Mouse (Mus musculus) embryonic facial prominence, embryonic 13.5 days (tissue): Measurements from ENCODE around the gene Atp6ap1l. TPM values are rescaled to one million over a fixed set of nuclear protein-coding genes. Genes with fewer than 3 reads are reported as not detected.

Source experiments
- ATAC-seq: fragments of 200-750 bp; cut with Nextera tagmentation; 2 replicates; pipeline ENCODE4 v1.8.0; 2017; ENCODE audit warnings: low read depth; ENCODE audit not compliant: insufficient number of reproducible peaks, insufficient read depth, low FRiP score, low TSS enrichment
- H3K27ac ChIP-seq: fragments of 300-500 bp; sonication (generic); 2 replicates; pipeline ENCODE4 v1.5.1; 2015; ENCODE audit warnings: moderate library complexity, mild to moderate bottlenecking, inconsistent platforms
- H3K27me3 ChIP-seq: fragments of 300-500 bp; sonication (generic); 2 replicates; pipeline ENCODE4 v1.6.1; 2015; ENCODE audit warnings: mild to moderate bottlenecking, inconsistent platforms
- H3K36me3 ChIP-seq: fragments of 300-500 bp; sonication (generic); 2 replicates; pipeline ENCODE4 v1.6.1; 2015; ENCODE audit warnings: mild to moderate bottlenecking, inconsistent platforms
- H3K4me1 ChIP-seq: fragments of 300-500 bp; sonication (generic); 2 replicates; pipeline ENCODE4 v1.6.1; 2015; ENCODE audit warnings: inconsistent platforms
- H3K4me2 ChIP-seq: fragments of 300-500 bp; sonication (generic); 2 replicates; pipeline ENCODE4 v1.6.1; 2015; ENCODE audit warnings: moderate library complexity, mild to moderate bottlenecking, inconsistent platforms
- H3K4me3 ChIP-seq: fragments of 300-500 bp; sonication (generic); 2 replicates; pipeline ENCODE4 v1.5.1; 2015; ENCODE audit warnings: mild to moderate bottlenecking, inconsistent platforms
- H3K9ac ChIP-seq: fragments of 300-500 bp; sonication (generic); 2 replicates; pipeline ENCODE4 v1.6.1; 2015; ENCODE audit warnings: mild to moderate bottlenecking, inconsistent platforms
- H3K9me3 ChIP-seq: fragments of 300-500 bp; sonication (generic); 2 replicates; pipeline ENCODE4 v1.6.1; 2016; ENCODE audit warnings: inconsistent platforms
- WGBS: fragments of 180-500 bp; shearing (Covaris S2); methylation state at CpG from one replicate; pipeline ENCODE4 v1.1.7; 2015; ENCODE audit warnings: mixed read lengths; 5-methylcytosine and 5-hydroxymethylcytosine counted together
- polyA plus RNA-seq: library from polyadenylated mRNA; unstranded; fragments of >200 nt; fragmentation: Nextera tagmentation; extraction: Ambion mirVana; gene quantifications from 2 replicates; pipeline ENCODE4 v1.2.1, GENCODE M21; 2015

The Atp6ap1l gene
- polyA plus RNA-seq, 1 experiment from 2014 or later = not detected

DNA sequence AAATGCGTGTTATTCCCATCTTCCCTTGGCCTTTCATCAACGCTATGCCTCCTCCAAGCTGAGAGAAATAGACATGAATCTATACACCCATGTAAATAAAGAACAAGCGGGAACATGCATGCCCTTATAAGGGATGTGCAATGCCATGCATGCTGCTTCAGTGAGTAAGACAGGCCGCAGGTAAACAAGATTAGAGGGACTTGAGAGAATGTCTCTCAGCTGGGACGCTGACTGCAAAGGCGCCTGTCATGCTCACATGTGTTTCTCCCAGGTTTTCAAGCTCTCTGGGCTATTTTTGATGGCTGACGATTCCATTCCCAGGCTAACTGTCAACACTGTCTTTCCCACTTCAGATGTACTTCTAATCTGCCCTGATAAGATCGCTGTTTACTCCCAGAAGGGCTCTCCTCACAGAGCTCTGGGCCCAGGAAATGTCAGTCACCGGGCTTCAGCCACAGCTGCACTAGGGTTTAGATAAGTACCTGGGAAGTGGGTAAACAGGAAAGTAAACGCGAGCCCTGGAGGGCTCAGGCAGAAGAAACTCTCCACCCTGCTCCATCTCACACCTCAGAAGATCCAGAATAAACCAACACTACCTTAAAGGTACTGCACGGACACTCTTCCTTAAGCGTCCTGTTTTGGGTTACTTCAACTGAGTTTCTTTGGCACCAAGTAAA is 19.2 kb downstream of the Atp6ap1l start:
- no peak for ATAC-seq

DNA sequence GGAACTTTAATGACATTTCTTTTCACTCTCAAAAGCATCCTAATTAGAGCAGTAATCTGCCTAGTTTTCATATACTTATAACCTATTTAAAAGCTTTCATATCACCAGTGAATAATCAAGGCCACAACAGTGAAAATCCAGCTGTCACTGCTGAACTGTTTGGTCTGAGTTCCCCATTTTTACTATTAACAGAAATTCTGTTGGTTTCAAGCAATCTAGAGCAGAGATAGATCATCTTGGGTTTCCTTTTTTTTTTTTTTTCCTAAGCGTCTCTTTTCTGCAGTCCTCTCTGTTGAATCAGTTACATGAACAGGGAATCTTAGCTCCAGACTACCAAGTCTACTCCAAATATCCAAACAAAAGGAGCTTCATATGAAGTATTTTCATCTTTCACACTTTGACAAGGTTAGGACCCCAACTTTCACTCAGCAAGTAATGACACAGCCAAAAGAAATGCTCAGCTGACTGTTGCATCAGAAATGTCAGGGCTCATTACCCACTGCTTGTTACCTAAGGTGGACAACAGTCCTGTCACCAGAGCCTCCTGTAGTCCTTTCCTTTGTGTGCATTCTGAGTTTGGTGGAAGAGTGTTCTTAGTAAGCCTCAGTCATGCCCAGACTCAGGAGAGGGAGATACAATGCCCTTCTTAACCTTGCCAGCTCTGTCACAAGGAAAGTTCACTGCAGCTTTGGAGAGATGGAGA is 23.3 kb downstream of the Atp6ap1l start:
- H3K4me1 ChIP-seq = peaks cover 15% of the 10 kb centered on the region
- no peaks in the 10 kb centered on the region for H3K27me3 ChIP-seq
- H3K4me2 ChIP-seq = no peak overlapping the region
- H3K27ac ChIP-seq = no peak overlapping the region
- H3K4me3 ChIP-seq = no peak overlapping the region
- H3K9me3 ChIP-seq = no peaks in the 10 kb centered on the region
- no peak for ATAC-seq
- no peak overlapping the region for H3K9ac ChIP-seq
- 81% methylated on average over 1 of the region's 1 CpGs for WGBS
- H3K36me3 ChIP-seq = no peaks in the 10 kb centered on the region

More for the DNA sequence above, 19.2 kb downstream of the Atp6ap1l start:
- 40% methylated on average over 13 of the region's 13 CpGs for WGBS
- H3K4me1 ChIP-seq = peaks cover 15% of the 10 kb centered on the region
- H3K27ac ChIP-seq = no peak overlapping the region
- no peaks in the 10 kb centered on the region for H3K9me3 ChIP-seq
- H3K36me3 ChIP-seq = no peaks in the 10 kb centered on the region
- peak overlapping the region; percentile 54; the same call in 1 of the 2 replicates for H3K9ac ChIP-seq
- peak overlapping the region; percentile 41 for H3K4me3 ChIP-seq
- H3K27me3 ChIP-seq = no peaks in the 10 kb centered on the region
- peak overlapping the region; percentile 65 for H3K4me2 ChIP-seq

DNA sequence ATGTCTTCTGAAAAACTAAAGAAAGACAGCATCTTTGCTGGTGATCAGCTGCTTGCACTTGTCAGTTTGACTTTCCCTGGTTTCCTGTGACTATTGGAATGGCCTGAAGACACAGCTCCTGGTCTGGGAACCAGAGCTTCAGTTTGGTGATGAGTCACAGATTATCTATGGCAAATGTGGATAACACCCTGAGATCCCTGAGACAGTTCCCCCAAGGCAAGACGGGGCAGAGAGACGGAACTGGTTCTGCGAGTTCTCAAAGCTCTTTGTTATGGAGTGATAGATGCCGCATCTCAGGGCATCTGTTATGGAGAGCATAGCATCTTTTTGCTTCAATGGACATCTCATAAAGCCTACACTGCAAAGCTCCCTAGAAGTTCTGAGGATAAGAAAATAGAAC is 33.6 kb downstream of the Atp6ap1l start:
- H3K36me3 ChIP-seq = no peaks in the 10 kb centered on the region
- no peak overlapping the region for H3K9ac ChIP-seq
- no peaks in the 10 kb centered on the region for H3K9me3 ChIP-seq
- no peaks in the 10 kb centered on the region for H3K27me3 ChIP-seq
- H3K4me1 ChIP-seq = peaks cover 16% of the 10 kb centered on the region
- 19% methylated on average over 4 of the region's 4 CpGs for WGBS
- H3K4me2 ChIP-seq = no peak overlapping the region
- no peak overlapping the region for H3K4me3 ChIP-seq
- ATAC-seq = 0 out of 2 replicates have a peak, but pooled peaks have one; percentile 15
- peak overlapping the region; percentile 76 for H3K27ac ChIP-seq

DNA sequence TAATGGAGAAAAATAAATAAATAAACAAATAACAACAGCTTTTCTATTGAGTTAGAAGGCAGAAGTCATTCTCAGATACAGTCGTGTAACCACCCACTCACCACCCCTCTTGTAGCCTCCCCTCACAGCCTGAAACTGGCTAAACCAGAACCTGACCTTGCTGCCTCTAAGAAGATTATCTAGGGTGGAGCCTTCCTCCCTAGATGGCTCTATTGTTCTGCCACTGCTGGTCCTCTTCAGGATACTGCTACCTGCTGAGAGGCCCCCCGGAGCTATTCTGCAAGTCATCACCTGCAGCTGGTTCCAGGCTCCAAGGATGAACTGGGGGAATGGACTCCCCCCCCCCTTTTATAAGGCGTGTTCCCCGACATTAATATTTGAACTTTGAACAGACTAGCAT is 36.0 kb downstream of the Atp6ap1l start:
- Histone ChIP-seq H3K27ac (no peak overlapping the region), H3K4me2 (no peak overlapping the region), H3K27me3 (no peaks in the 10 kb centered on the region), H3K9me3 (no peaks in the 10 kb centered on the region), H3K4me3 (no peak overlapping the region), H3K36me3 (no peaks in the 10 kb centered on the region), H3K9ac (no peak overlapping the region), H3K4me1 (peaks cover 16% of the 10 kb centered on the region)
- no peak for ATAC-seq
- WGBS = 34% methylated on average over 4 of the region's 4 CpGs

DNA sequence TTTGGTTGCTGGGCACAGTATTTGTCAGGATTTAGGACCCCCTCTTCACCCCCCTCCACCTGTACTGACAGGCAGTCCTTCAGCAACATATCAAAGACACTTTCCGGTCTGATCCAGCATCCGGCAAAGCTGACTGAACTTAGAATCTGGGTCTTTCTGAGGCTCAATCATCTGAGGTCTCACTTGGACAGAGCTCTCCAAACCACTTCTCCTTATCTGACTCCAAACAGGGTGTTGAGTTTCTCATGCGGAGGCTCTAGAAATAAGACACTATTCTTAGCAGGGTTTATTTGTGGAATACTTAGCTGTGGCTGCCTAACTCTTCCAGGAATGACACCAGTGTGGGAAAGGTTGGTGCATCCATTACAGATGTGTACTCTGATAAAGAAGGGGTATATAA is 43.0 kb downstream of the Atp6ap1l start:
- H3K27me3 ChIP-seq = no peaks in the 10 kb centered on the region
- WGBS = 68% methylated on average over 3 of the region's 3 CpGs
- H3K4me3 ChIP-seq = no peak overlapping the region
- H3K4me1 ChIP-seq = no peaks in the 10 kb centered on the region
- H3K36me3 ChIP-seq = no peaks in the 10 kb centered on the region
- ATAC-seq = no peak
- no peak overlapping the region for H3K27ac ChIP-seq
- H3K4me2 ChIP-seq = no peak overlapping the region
- H3K9ac ChIP-seq = no peak overlapping the region
- no peaks in the 10 kb centered on the region for H3K9me3 ChIP-seq

DNA sequence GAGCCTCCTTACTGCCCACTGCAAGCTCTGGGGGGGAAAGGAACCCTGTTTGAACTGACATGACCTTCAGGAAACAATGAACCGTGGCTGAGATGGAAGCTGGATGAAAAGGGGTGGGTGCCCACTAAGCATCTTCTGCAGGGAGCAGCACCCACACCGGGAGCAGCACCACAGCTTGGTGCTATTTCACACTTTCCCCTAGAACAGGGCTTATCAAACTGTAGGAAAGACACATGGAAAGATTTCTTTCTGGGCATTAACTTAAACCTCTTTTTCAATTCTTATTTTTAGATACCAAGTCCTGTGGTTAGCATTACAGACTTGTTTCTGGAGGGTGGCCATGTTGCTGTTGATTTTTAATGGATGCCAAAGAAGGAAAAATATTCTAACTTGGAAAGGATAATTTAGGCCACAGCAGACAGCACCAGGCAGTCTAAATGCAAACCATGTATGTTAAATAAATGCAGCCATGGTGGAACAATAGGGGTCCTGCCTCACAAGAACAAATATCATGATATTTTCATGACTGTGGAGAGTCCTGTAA is 44.2 kb downstream of the Atp6ap1l start:
- Histone ChIP-seq H3K9ac (no peak overlapping the region), H3K27me3 (no peaks in the 10 kb centered on the region), H3K9me3 (no peaks in the 10 kb centered on the region), H3K27ac (peak overlapping the region; percentile 55), H3K4me3 (no peak overlapping the region), H3K36me3 (no peaks in the 10 kb centered on the region), H3K4me1 (peaks cover 5% of the 10 kb centered on the region), H3K4me2 (no peak overlapping the region)
- ATAC-seq = no peak
- 48% methylated on average over 2 of the region's 2 CpGs for WGBS

DNA sequence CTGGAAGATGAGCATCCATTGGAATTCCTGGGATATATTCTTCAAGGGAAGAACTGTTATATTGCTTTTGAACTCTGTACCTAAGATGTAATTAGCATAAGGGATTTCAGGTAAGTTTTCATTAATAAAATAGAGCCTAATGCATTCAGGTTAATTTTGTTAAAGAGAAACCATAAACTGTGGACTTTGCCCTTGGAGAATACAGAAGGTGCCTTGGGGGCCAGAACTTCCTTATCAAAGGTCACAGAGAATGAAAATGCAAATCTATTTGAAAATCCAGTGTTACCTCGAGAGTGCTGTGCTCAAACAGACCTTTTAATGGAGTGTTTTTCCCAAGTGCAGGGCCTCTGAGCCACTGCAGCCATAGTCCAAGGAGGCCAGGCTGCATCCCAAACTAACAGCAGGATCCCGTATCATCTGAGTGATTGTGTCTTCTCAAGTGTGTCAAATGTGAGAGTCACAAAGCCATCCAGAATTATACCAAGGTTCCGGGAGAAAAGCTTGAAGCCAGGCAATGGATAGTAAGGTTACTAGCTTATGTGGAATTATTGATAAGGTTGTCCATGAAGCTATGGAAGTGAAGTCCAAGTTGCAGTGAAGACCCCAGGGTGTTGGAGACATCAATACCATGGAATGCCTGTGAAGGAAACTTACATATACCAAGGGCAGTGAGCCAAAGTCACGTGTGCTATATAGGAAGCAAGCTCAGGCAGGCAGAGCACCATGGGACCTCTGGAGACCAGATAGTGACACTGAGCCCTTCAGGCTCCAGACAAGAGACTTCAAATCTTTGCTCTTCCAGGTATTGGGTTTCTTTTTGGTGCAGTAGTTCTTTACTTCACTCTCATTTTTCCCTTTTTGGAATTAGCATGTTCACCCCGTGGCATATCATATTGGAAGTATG is 52.2 kb downstream of the Atp6ap1l start:
- H3K9ac ChIP-seq = no peak overlapping the region
- no peak overlapping the region for H3K4me3 ChIP-seq
- WGBS = 80% methylated on average over 5 of the region's 5 CpGs
- H3K4me2 ChIP-seq = no peak overlapping the region
- no peak for ATAC-seq
- no peaks in the 10 kb centered on the region for H3K27me3 ChIP-seq
- H3K27ac ChIP-seq = no peak overlapping the region
- H3K9me3 ChIP-seq = 0 out of 2 replicates have a peak, but pooled peaks cover 11% of the 10 kb centered on the region
- peaks cover 11% of the 10 kb centered on the region for H3K4me1 ChIP-seq
- H3K36me3 ChIP-seq = no peaks in the 10 kb centered on the region

DNA sequence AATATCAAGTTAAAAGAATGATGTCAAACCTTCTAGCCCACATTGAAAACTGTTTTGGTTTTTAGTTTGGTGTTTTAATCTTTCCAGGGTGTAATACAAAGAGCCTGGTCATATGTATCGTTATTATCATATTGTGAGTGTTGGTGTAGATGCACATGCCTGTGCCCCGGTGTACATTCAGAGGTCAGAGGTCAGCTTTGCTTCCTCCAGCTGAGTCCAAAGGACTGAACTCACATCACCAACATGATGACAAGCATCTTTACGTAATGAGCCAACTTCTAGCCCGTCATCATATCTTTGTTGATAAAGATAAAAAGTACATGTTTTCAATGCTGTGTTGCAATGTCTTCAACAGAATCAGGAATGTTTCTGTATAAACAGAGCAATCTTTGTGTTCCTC is 53.4 kb downstream of the Atp6ap1l start:
- peaks cover 11% of the 10 kb centered on the region for H3K4me1 ChIP-seq
- no peak overlapping the region for H3K4me3 ChIP-seq
- no peaks in the 10 kb centered on the region for H3K36me3 ChIP-seq
- 79% methylated on average over 4 of the region's 4 CpGs for WGBS
- H3K27me3 ChIP-seq = no peaks in the 10 kb centered on the region
- no peak overlapping the region for H3K9ac ChIP-seq
- ATAC-seq = no peak
- no peak overlapping the region for H3K27ac ChIP-seq
- H3K4me2 ChIP-seq = no peak overlapping the region
- 0 out of 2 replicates have a peak, but pooled peaks cover 11% of the 10 kb centered on the region for H3K9me3 ChIP-seq

DNA sequence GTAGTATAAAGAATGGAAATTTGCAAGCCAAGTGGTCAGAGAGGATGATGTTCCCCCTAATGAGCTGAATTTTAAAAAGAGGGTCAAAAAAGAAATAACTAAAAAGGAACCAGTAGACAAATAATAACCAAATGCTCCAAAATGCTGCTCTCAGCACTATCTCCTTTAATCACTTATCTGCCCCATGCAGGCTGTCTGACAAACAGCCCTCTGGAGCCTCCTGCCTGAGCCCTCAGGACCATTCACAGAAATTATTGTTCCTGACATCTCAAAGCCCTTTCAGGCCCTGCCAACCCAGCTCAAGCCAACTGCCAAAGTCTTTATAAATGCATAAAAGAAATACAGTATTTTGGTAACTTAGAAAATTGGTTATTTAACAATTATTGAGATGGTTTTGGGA is 61.0 kb downstream of the Atp6ap1l start:
- Histone ChIP-seq H3K27ac (no peak overlapping the region), H3K36me3 (no peaks in the 10 kb centered on the region), H3K27me3 (no peaks in the 10 kb centered on the region), H3K4me3 (no peak overlapping the region), H3K9ac (no peak overlapping the region), H3K4me1 (peaks cover 5% of the 10 kb centered on the region; the same call in 1 of the 2 replicates), H3K4me2 (no peak overlapping the region), H3K9me3 (0 out of 2 replicates have a peak, but pooled peaks cover 1% of the 10 kb centered on the region)
- ATAC-seq = no peak

DNA sequence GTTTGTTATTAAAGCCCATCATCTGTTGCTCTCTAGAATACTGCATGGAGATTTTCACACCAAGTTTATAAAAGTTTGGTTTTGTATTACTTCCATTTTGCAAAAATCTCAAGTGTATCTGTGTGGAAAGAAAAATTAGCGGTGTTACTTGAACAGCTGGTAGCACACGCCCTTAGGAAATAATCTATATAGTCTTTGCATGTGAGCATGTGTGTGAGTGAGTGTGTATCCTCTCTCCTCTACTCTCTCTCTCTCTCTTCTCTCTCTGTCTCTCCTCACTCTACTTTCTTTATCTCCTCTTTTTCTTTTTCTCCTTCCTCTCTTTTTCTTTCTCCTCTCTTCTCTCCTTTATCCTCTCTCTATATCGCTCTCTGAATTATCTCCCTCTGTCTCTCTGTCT is 61.7 kb downstream of the Atp6ap1l start:
- Histone ChIP-seq H3K36me3 (no peaks in the 10 kb centered on the region), H3K4me2 (no peak overlapping the region), H3K4me1 (peaks cover 10% of the 10 kb centered on the region; the same call in 1 of the 2 replicates), H3K9ac (no peak overlapping the region), H3K27me3 (no peaks in the 10 kb centered on the region), H3K27ac (no peak overlapping the region), H3K9me3 (no peaks in the 10 kb centered on the region), H3K4me3 (no peak overlapping the region)
- no peak for ATAC-seq
- 92% methylated on average over 3 of the region's 3 CpGs for WGBS

DNA sequence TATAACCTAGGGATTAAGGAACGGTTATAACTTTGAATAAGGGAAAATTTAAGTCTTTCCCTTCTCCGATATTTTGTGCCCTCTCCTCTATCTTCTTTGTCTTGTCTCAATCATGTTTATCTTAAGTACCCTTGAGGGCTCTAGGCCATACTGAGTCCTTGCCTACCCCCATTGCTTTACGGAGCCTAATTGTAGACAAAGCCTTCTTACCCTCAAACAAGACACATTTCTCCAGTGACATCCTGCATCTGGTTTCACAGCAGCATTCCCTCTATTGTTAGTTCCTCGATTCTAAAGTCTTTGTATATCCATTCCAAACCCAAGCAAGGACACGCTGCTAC is 64.0 kb downstream of the Atp6ap1l start:
- Histone ChIP-seq H3K27ac (no peak overlapping the region), H3K4me1 (peaks cover 10% of the 10 kb centered on the region; the same call in 1 of the 2 replicates), H3K36me3 (no peaks in the 10 kb centered on the region), H3K9me3 (no peaks in the 10 kb centered on the region), H3K4me2 (no peak overlapping the region), H3K9ac (no peak overlapping the region), H3K4me3 (no peak overlapping the region), H3K27me3 (no peaks in the 10 kb centered on the region)
- no peak for ATAC-seq
- 47% methylated on average over 5 of the region's 5 CpGs for WGBS
